In the genomic region with DNA sequence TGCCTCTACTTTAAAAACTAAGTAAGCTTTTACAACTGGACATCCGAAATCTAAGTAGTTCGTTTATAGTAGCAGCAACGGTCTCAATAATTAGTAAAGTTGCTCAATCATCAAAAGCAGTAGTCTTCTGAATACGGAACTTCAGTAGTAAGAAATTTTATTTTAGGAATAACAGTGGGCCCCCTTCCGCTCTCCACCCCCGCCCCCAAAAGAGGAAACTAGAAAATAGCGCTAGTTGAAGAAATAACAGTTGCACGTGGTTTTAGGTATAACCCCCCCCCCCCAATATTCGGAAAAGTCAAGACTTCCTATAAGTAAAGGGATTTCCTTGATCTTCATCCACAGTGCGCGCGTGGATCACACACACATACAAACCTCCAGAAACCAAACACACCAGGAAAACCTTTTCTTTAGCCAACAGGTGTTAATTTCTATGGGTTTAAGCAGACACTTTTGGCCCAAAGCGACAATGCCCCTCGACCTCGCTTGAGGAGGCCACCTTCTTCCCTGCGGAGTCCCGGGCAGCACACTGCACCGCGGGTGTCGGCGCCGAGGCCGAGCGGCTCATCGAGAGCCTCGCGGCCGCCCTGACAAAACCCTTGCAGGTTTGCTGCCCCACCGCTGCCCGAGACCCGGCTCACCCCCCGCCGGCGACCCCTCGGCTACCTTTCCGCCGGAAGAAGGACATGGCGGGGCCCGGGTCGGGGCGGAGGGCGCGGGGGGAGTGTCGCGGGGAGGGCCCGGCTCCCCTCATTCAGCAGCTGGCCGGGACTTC, we compare ENCODE assay signal across 8 mouse cellular contexts. TPM values are rescaled to one million over a fixed set of nuclear protein-coding genes. Genes with fewer than 3 reads are reported as not detected.
DNase-seq lines count a peak whose midpoint lies in the region; ATAC-seq and TF ChIP-seq lines count a peak whose summit lies in the region.

No protein-coding gene starts in this region.

- H3K9me3 ChIP-seq in heart, embryonic 16.5 days (replicated peaks; ENCODE audit: control insufficient read depth, low read length), result no peaks in the 10 kb centered on the region
- H3K9me3 ChIP-seq in ES-E14 (ENCODE audit: control insufficient read depth, insufficient read depth, low read depth, low read length), result no peaks in the 10 kb centered on the region
- no peaks in the 10 kb centered on the region for H3K9me3 ChIP-seq in forebrain, embryonic 13.5 days (replicated peaks)
- no peaks in the 10 kb centered on the region; the same call in 1 of the 2 replicates for H3K9me3 ChIP-seq in liver, embryonic 16.5 days (replicated peaks; ENCODE audit: control insufficient read depth, low read length)

- peaks cover 19% of the 10 kb centered on the region for H3K4me1 ChIP-seq in heart, embryonic 16.5 days (ENCODE audit: control insufficient read depth, insufficient read depth, low read length)
- peaks cover 0 to 8% of the 10 kb centered on the region in 2 experiments; a peak in 1 of 4 replicates for H3K4me1 ChIP-seq in ES-E14 (ENCODE audit: control insufficient read depth in 2 of 2, insufficient read depth in 2 of 2, low read length in 2 of 2, poor library complexity in 1 of 2)
- H3K4me1 ChIP-seq in forebrain, embryonic 13.5 days, result peaks cover 24% of the 10 kb centered on the region
- peaks cover 21% of the 10 kb centered on the region for H3K4me1 ChIP-seq in liver, embryonic 16.5 days (ENCODE audit: control insufficient read depth, low read depth, low read length)

- intact Hi-C loops in heart, postnatal 25 days (cut with DNase I), result loop anchor here (10.0 kb wide), 1 partner anchor 625 kb away; a partner anchor contains a TSS

- H3K27me3 ChIP-seq in heart, embryonic 16.5 days (ENCODE audit: control insufficient read depth, insufficient read depth, low read length), result no peaks in the 10 kb centered on the region
- no peaks in the 10 kb centered on the region for H3K27me3 ChIP-seq in forebrain, embryonic 13.5 days
- no peaks in the 10 kb centered on the region for H3K27me3 ChIP-seq in liver, embryonic 16.5 days (ENCODE audit: control insufficient read depth, insufficient read depth, low read depth, low read length)

- H3K4me3 ChIP-seq in heart, embryonic 16.5 days (ENCODE audit: low read length), result peak overlapping the region; percentile 94
- peak overlapping the region; percentile 95 to 99 for H3K4me3 ChIP-seq in ES-E14 (ENCODE audit: insufficient read depth in 1 of 2, low read depth in 1 of 2, low read length in 2 of 2, poor library complexity in 1 of 2, severe bottlenecking in 1 of 2)
- peak overlapping the region; percentile 93 for H3K4me3 ChIP-seq in forebrain, embryonic 13.5 days
- peak overlapping the region; percentile 99 for H3K4me3 ChIP-seq in liver, embryonic 16.5 days (ENCODE audit: low read depth, low read length)

- H3K4me2 ChIP-seq in heart, embryonic 16.5 days (ENCODE audit: low read depth, low read length), result peak overlapping the region; percentile 75
- peak overlapping the region; percentile 69 for H3K4me2 ChIP-seq in forebrain, embryonic 13.5 days
- peak overlapping the region; percentile 71 for H3K4me2 ChIP-seq in liver, embryonic 16.5 days (ENCODE audit: low read depth, low read length)

- DNase-seq in heart, postnatal 25 days (ENCODE audit: low spot score), result no peak
- peak; percentile 22 for DNase-seq in ES-E14 (ENCODE audit: low read depth, low spot score)
- DNase-seq in adrenal gland, adult 18-20 months (ENCODE audit: low spot score in 2 of 2), result no peak
- no peak for DNase-seq in layer of hippocampus, postnatal 36 days
- no peak for DNase-seq in retina, postnatal 1 day

- peak overlapping the region; percentile 97 for H3K9ac ChIP-seq in heart, embryonic 16.5 days (ENCODE audit: low read length)
- H3K9ac ChIP-seq in ES-E14 (ENCODE audit: insufficient read depth, low read depth, low read length, poor library complexity, severe bottlenecking), result peak overlapping the region; percentile 96
- peak overlapping the region; percentile 93 for H3K9ac ChIP-seq in forebrain, embryonic 13.5 days
- H3K9ac ChIP-seq in liver, embryonic 16.5 days (ENCODE audit: low read depth, low read length), result peak overlapping the region; percentile 98

- ATAC-seq in heart, embryonic 16.5 days (replicated peaks; ENCODE audit: extremely low read depth, insufficient read depth, low FRiP score), result peak; percentile 74
- ATAC-seq in forebrain, embryonic 13.5 days, result no peak; the same call in none of the 2 replicates
- ATAC-seq in liver, embryonic 16.5 days (ENCODE audit: low read depth), result peak; percentile 61

- H3K36me3 ChIP-seq in heart, embryonic 16.5 days (ENCODE audit: control insufficient read depth, insufficient read depth), result 0 out of 2 replicates have a peak, but pooled peaks cover 4% of the 10 kb centered on the region
- H3K36me3 ChIP-seq in ES-E14 (ENCODE audit: control insufficient read depth, insufficient read depth, low read length, poor library complexity, severe bottlenecking), result no peaks in the 10 kb centered on the region
- H3K36me3 ChIP-seq in forebrain, embryonic 13.5 days (ENCODE audit: poor library complexity, severe bottlenecking), result 0 out of 2 replicates have a peak, but pooled peaks cover 4% of the 10 kb centered on the region
- H3K36me3 ChIP-seq in liver, embryonic 16.5 days (ENCODE audit: control insufficient read depth, insufficient read depth), result no peaks in the 10 kb centered on the region

- 1% methylated on average over 47 of the region's 47 CpGs for whole genome bisulfite sequencing in heart, embryonic 16.5 days
- WGBS in forebrain, embryonic 13.5 days, result 2% methylated on average over 47 of the region's 47 CpGs
- WGBS in liver, embryonic 16.5 days (ENCODE audit: insufficient replicate concordance), result under 1% methylated on average over 47 of the region's 47 CpGs

- peak overlapping the region; percentile 90 for H3K27ac ChIP-seq in heart, embryonic 16.5 days (ENCODE audit: low read length)
- peak overlapping the region; percentile 79 for H3K27ac ChIP-seq in ES-E14 (ENCODE audit: insufficient read depth, low read depth, low read length, poor library complexity, severe bottlenecking)
- H3K27ac ChIP-seq in forebrain, embryonic 13.5 days, result peak overlapping the region; percentile 90
- peak overlapping the region; percentile 93 for H3K27ac ChIP-seq in liver, embryonic 16.5 days (ENCODE audit: low read length)

- in situ Hi-C loops in ES-E14 (cut with MboI; ENCODE audit: low sequenced_read_pairs in 2 of 2, unreplicated experiment in 2 of 2), result no loop called here

TF ChIP-seq in ES-E14, 5 proteins besides CTCF, POLR2A, EP300 and RAD21:
- TF ChIP-seq MAFK (IDR thresholded peaks at IDR 0.05; ENCODE audit: insufficient read depth, low read depth, low read length), result no peak
- TF ChIP-seq ZNF384 (IDR thresholded peaks at IDR 0.05; ENCODE audit: low read depth, low read length), result no peak
- no peak for TF ChIP-seq CHD2 (IDR thresholded peaks at IDR 0.05; ENCODE audit: low read depth, low read length)
- TF ChIP-seq HCFC1 (IDR thresholded peaks at IDR 0.05; ENCODE audit: borderline replicate concordance, insufficient read depth, low read length), result no peak
- no peak for TF ChIP-seq ZC3H11A (IDR thresholded peaks at IDR 0.05; ENCODE audit: borderline replicate concordance, low read depth, low read length)

RNA-seq across cellular contexts. Expression of a gene that starts 0.5 kb away (rescaled TPM):
- 14.1 and 14.5 TPM in 2 replicates for polyA plus RNA-seq in heart, embryonic 16.5 days (2015; fragmentation: Nextera tagmentation; extraction: Ambion mirVana)
- total RNA-seq in heart, postnatal 25 days (2021), result 10 to 100 TPM; 14.1 to 14.5 TPM
- 23.5 and 24.2 TPM in 2 replicates for total RNA-seq in ES-E14 (2012; rRNA removed)
- polyA plus RNA-seq in forebrain, embryonic 13.5 days (2015; fragmentation: Nextera tagmentation; extraction: Ambion mirVana), result 13.8 and 14.2 TPM in 2 replicates
- polyA plus RNA-seq in liver, embryonic 16.5 days (2015; fragmentation: Nextera tagmentation; extraction: Ambion mirVana), result 7.3 and 7.7 TPM in 2 replicates
- 10 to 100 TPM; 25.3 to 26.0 TPM for total RNA-seq in adrenal gland, adult 18-20 months (2021)
- 10 to 100 TPM; 38.0 to 42.0 TPM for total RNA-seq in layer of hippocampus, postnatal 36 days (2021)

RNA-seq across cellular contexts. Expression of a gene that starts 27.1 kb away (rescaled TPM):
- polyA plus RNA-seq in heart, embryonic 16.5 days (2015; fragmentation: Nextera tagmentation; extraction: Ambion mirVana), result 9.3 TPM in 2 replicates
- total RNA-seq in heart, postnatal 25 days (2021), result 10 to 100 TPM in 1 of 2 experiments, 1 to 10 TPM in 1; 9.6 to 16.5 TPM
- total RNA-seq in ES-E14 (2012; rRNA removed), result 15.3 and 19.9 TPM in 2 replicates
- polyA plus RNA-seq in forebrain, embryonic 13.5 days (2015; fragmentation: Nextera tagmentation; extraction: Ambion mirVana), result 16.2 and 16.8 TPM in 2 replicates
- polyA plus RNA-seq in liver, embryonic 16.5 days (2015; fragmentation: Nextera tagmentation; extraction: Ambion mirVana), result 58.6 and 58.9 TPM in 2 replicates
- 1 to 10 TPM; 4.4 to 6.3 TPM for total RNA-seq in adrenal gland, adult 18-20 months (2021)
- total RNA-seq in layer of hippocampus, postnatal 36 days (2021), result 100 to 1,000 TPM in 1 of 2 experiments, 10 to 100 TPM in 1; 95.3 to 103 TPM
